Mouse (Mus musculus): ENCODE data around the gene Ifna5. TPM values are rescaled to one million over a fixed set of nuclear protein-coding genes. Genes with fewer than 3 reads are reported as not detected.

Ifna5 gene
- total RNA-seq (2023) = not detected

GRCm38 (mm10) chr4:88835225-88835624, at the start of gene Ifna5:
Gene Ifna5 (plus strand): TSS chr4:88835525.

DNA sequence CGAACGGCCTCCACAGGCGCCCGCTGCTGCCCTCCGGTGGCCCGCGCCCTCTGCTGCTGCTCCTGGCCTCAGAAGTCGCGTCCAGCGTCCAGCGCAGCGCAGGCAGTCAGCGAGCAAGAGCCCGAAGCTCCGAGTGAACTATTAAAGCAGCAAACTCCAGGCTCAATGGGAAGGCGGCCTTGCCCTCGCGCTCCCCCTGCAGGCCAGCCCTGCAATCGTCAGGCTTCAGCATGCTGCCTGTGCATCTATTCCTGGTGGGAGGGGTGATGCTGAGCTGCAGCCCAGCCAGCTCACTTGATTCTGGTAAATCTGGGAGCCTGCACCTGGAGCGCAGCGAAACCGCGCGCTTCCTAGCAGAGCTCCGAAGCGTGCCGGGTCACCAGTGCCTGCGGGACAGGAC, 46.9 kb upstream of the Ifna5 start, which contains the start of gene Gm13277:
Gm13277 (plus strand) TSS at position 231 of the 400 bp plus-strand sequence.

DNA sequence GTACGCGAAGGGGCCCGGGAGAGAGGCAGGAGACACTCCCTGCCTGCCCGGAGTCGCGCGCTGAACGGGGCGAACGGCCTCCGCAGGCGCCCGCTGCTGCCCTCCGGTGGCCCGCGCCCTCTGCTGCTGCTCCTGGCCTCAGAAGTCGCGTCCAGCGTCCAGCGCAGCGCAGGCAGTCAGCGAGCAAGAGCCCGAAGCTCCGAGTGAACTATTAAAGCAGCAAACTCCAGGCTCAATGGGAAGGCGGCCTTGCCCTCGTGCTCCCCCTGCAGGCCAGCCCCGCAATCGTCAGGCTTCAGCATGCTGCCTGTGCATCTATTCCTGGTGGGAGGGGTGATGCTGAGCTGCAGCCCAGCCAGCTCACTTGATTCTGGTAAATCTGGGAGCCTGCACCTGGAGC, 44.1 kb upstream of the Ifna5 start, which contains the start of gene Gm13278:
Gm13278 (plus strand) TSS at position 301 of the 400 bp plus-strand sequence.

DNA sequence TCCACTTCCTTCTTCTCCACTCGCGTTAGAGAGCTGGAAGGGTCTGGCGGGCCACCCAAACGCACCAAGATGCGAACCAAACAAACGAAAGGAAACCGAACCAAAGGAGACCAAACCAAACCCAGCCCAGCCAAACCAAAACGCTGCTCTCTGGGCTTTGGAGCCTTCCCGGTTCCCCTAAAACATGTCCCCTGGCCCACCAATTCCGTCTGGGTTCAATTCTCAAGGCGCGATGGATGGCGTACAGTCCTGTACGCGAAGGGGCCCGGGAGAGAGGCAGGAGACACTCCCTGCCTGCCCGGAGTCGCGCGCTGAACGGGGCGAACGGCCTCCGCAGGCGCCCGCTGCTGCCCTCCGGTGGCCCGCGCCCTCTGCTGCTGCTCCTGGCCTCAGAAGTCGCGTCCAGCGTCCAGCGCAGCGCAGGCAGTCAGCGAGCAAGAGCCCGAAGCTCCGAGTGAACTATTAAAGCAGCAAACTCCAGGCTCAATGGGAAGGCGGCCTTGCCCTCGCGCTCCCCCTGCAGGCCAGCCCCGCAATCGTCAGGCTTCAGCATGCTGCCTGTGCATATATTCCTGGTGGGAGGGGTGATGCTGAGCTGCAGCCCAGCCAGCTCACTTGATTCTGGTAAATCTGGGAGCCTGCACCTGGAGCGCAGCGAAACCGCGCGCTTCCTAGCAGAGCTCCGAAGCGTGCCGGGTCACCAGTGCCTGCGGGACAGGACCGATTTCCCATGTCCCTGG, 41.2 kb upstream of the Ifna5 start, which contains the start of gene Gm13275:
Gm13275 (plus strand) TSS at position 552 of the 740 bp plus-strand sequence.

DNA sequence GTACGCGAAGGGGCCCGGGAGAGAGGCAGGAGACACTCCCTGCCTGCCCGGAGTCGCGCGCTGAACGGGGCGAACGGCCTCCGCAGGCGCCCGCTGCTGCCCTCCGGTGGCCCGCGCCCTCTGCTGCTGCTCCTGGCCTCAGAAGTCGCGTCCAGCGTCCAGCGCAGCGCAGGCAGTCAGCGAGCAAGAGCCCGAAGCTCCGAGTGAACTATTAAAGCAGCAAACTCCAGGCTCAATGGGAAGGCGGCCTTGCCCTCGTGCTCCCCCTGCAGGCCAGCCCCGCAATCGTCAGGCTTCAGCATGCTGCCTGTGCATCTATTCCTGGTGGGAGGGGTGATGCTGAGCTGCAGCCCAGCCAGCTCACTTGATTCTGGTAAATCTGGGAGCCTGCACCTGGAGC, 38.2 kb upstream of the Ifna5 start, which contains the start of gene Gm13279:
Gm13279 (plus strand) TSS at position 301 of the 400 bp plus-strand sequence.

DNA sequence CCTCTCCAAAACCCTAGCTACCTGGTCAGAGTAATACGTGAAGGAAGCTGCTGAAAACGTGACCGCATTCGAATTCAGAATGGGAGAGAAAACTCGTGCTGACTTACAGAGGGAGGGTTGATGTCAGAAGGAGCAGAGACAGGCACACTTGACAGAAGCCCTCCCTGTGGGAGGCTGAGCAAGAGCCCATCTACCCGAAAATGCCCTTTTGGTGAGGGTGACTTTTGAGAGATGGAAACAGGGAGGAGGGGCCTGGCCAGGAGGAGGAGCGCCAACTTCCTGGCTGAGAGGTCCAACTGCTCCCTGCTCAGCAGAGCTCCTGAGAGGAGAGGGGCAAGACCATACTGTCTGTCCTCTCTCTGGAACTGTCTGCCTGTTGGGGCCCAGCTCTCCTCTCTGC, 36.0 kb upstream of the Ifna5 start, which contains the start of gene Gm13285:
Gm13285 (plus strand) TSS at position 301 of the 400 bp plus-strand sequence.

DNA sequence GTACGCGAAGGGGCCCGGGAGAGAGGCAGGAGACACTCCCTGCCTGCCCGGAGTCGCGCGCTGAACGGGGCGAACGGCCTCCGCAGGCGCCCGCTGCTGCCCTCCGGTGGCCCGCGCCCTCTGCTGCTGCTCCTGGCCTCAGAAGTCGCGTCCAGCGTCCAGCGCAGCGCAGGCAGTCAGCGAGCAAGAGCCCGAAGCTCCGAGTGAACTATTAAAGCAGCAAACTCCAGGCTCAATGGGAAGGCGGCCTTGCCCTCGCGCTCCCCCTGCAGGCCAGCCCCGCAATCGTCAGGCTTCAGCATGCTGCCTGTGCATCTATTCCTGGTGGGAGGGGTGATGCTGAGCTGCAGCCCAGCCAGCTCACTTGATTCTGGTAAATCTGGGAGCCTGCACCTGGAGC, 32.4 kb upstream of the Ifna5 start, which contains the start of gene Gm13287:
Gm13287 (plus strand) TSS at position 301 of the 400 bp plus-strand sequence.

GRCm38 (mm10) chr4:88805231-88805630, 30.1 kb upstream of the Ifna5 start, which contains the start of gene Gm13288:
Gene Gm13288 (plus strand): TSS chr4:88805531.

GRCm38 (mm10) chr4:88815928-88816327, 19.4 kb upstream of the Ifna5 start, which contains the start of gene Ifna7:
Gene Ifna7 (plus strand): TSS chr4:88816228.

GRCm38 (mm10) chr4:88819659-88820058, 15.7 kb upstream of the Ifna5 start, which contains the start of gene Ifna11:
Gene Ifna11 (plus strand): TSS chr4:88819959.

GRCm38 (mm10) chr4:88827116-88827515, 8.2 kb upstream of the Ifna5 start, which contains the start of gene Ifna6:
Gene Ifna6 (plus strand): TSS chr4:88827416.

GRCm38 (mm10) chr4:88841438-88841911, 6.2 kb downstream of the Ifna5 start, which contains the start of gene Ifna4:
Gene Ifna4 (plus strand): TSS chr4:88841861.

GRCm38 (mm10) chr4:88849698-88850097, 14.4 kb downstream of the Ifna5 start, which contains the start of gene Ifna1:
Gene Ifna1 (plus strand): TSS chr4:88850087.

GRCm38 (mm10) chr4:88880101-88880500, 44.8 kb downstream of the Ifna5 start, which contains the start of gene Ifne:
Gene Ifne (minus strand): TSS chr4:88880201.

Other genes with a start within 250 kb of the Ifna5 start
- not detected for gene Ifna9, start 243.1 kb upstream of the Ifna5 start, total RNA-seq (2023)
- not detected for gene Ifna12, start 232.1 kb upstream of the Ifna5 start, total RNA-seq (2023)
- not detected for gene C87499, start 201.1 kb upstream of the Ifna5 start, total RNA-seq (2023)
- gene Ifna13, start 191.1 kb upstream of the Ifna5 start, total RNA-seq (2023) = not detected
- not detected for gene Ifna16, start 158.6 kb upstream of the Ifna5 start, total RNA-seq (2023)
- gene Ifna2, start 151.6 kb upstream of the Ifna5 start, total RNA-seq (2023) = not detected
- not detected for gene Ifnab, start 144.2 kb upstream of the Ifna5 start, total RNA-seq (2023)
- under 1 TPM; 0.37 to 0.58 TPM for gene Gm26566, start 113.7 kb upstream of the Ifna5 start, total RNA-seq (2023)
- gene Klhl9, start 113.1 kb upstream of the Ifna5 start, total RNA-seq (2023) = 10 to 100 TPM; 49.2 to 57.1 TPM
- gene Gm13271, start 80.7 kb upstream of the Ifna5 start, total RNA-seq (2023) = not detected
- gene Gm13283, start 75.4 kb upstream of the Ifna5 start, total RNA-seq (2023) = not detected
- gene Gm13290, start 61.7 kb upstream of the Ifna5 start, total RNA-seq (2023) = under 1 TPM in 1 of 2 experiments, not detected in 1; 0.38 TPM
- not detected for gene Gm13289, start 58.6 kb upstream of the Ifna5 start, total RNA-seq (2023)
- not detected for gene Gm13272, start 55.7 kb upstream of the Ifna5 start, total RNA-seq (2023)
- gene Ifnz, start 53.4 kb upstream of the Ifna5 start, total RNA-seq (2023) = not detected
- gene Gm13276, start 49.8 kb upstream of the Ifna5 start, total RNA-seq (2023) = not detected
- not detected for gene Gm13277, start 46.9 kb upstream of the Ifna5 start, total RNA-seq (2023)
- not detected for gene Gm13278, start 44.0 kb upstream of the Ifna5 start, total RNA-seq (2023)
- gene Gm13275, start 41.0 kb upstream of the Ifna5 start, total RNA-seq (2023) = not detected
- gene Gm13279, start 38.1 kb upstream of the Ifna5 start, total RNA-seq (2023) = not detected
- under 1 TPM in 1 of 2 experiments, not detected in 1; 0.36 TPM for gene Gm13285, start 35.9 kb upstream of the Ifna5 start, total RNA-seq (2023)
- not detected for gene Gm13287, start 32.3 kb upstream of the Ifna5 start, total RNA-seq (2023)
- gene Gm13288, start 30.0 kb upstream of the Ifna5 start, total RNA-seq (2023) = not detected
- not detected for gene Ifna7, start 19.3 kb upstream of the Ifna5 start, total RNA-seq (2023)
- not detected for gene Ifna11, start 15.6 kb upstream of the Ifna5 start, total RNA-seq (2023)
- gene Ifna6, start 8.1 kb upstream of the Ifna5 start, total RNA-seq (2023) = not detected
- gene Ifna4, start 6.3 kb downstream of the Ifna5 start, total RNA-seq (2023) = not detected
- not detected for gene Ifna1, start 14.6 kb downstream of the Ifna5 start, total RNA-seq (2023)
- gene Ifne, start 44.7 kb downstream of the Ifna5 start, total RNA-seq (2023) = not detected

Data from neutrophil, adult 59 days (primary cell).